Mouse (Mus musculus) T-helper 1 cell (primary cell): ENCODE data around the gene Lamtor5.

Experiments
- in situ Hi-C: fragments of 300-600 bp; cut with MboI, MseI; formaldehyde crosslinking; loops from one replicate; pipeline ENCODE4 v1.15.1; 2025; ENCODE audit warnings: high pct_unique_total_duplicates

Lamtor5 gene

GRCm38 (mm10) chr3:107278479-107279269 lies at the start of gene Lamtor5:
Lamtor5 (plus strand) TSS chr3:107278858.
- in situ Hi-C loops: no loop called here

GRCm38 (mm10) chr3:107229221-107229620 lies 49.4 kb upstream of the Lamtor5 start:
- in situ Hi-C loops: no loop called here

DNA sequence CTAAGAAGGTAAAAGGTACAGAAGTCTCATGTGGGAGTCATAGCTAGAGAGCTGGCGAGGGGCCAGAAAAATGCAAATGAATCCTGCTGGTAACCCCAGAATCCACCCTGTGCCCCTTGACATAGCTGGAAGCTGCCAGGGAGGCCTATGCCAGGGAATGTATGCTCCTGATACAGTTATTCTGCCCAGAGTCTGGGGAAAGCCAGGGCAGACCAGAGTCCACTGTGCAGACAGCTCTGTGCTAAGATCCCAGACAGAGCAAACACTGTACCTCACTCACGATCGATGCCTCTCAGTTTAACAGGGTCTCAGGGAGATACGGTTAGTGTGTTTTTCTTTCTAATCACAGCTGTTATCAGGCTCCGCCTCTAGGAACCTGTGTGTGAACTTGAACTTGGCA lies 48.8 kb upstream of the Lamtor5 start:
- in situ Hi-C loops: loop anchor here (5.0 kb wide), 1 partner anchor 42 kb away; no protein-coding TSS in a partner anchor

DNA sequence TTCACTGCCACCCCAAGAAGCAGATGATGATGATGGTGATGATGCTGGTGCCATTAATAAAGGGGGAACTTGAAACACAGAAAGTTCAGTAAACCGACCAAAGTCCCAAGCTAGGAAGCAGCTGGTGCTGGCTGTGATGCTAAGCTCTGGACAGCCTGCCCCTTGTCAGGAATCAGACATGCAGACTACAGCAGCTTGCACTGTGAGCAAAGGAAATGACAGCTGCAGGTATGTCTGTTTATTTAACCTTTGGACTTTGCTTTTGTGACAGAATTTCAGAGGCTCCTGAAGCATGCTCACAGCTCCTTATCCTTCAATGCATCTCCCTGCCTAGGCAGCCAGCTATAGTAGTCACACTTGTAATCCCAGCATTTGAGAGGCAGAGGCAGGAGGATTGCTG lies 48.1 kb upstream of the Lamtor5 start, which contains the start of gene A630076J17Rik:
Gene A630076J17Rik (plus strand): TSS at position 88 of the 400 bp plus-strand sequence.
- in situ Hi-C loops: loop anchor here (5.0 kb wide), 1 partner anchor 42 kb away; no protein-coding TSS in a partner anchor

DNA sequence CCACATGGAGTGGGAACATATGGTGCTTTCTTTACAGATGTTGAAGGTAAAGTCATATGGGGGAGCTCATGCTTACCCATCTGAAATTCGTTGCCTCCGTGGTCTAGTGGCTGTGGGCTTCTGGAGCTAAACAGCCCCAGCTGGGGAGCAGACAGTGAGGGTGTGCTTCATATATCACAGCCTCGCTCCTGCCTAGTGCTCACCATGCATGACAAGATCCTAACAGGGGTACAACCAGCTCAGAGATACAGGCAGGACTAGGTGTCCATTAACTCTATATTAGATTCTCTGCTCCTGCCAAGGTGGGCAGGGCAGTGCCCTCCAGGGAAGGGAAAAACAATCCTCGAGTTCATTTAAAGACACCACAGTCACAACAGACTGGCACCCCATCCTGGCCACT lies 47.5 kb upstream of the Lamtor5 start:
- in situ Hi-C loops: loop anchor here (5.0 kb wide), 1 partner anchor 41 kb away; no protein-coding TSS in a partner anchor

- in situ Hi-C loops: loop anchor here (5.0 kb wide), 1 partner anchor 39 kb away; no protein-coding TSS in a partner anchor
These were observed 45.3 kb upstream of the Lamtor5 start for GRCm38 (mm10) chr3:107233351-107233813.

- in situ Hi-C loops: loop anchor here (5.0 kb wide), 1 partner anchor 38 kb away; no protein-coding TSS in a partner anchor
These were observed 44.7 kb upstream of the Lamtor5 start for GRCm38 (mm10) chr3:107233945-107234344.

DNA sequence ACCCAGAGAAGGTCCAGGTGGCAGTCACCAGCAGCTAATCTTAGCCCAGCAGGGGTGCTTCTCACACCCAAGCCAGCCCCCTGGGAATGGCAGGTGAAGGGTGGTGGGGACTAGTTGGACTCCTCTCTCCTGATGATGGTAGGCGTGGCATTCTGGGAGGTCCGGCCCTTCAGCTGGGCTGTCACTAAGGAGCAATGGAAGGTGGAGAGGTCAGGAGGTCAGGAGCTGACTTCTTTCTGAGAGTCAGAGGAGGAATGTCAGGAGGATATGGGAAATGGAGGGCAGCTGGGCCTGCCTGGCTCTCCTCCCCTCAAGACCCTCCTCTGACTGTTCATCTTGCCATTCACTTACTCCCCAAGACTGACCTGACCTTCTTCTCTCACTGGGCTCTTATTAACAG lies 40.6 kb upstream of the Lamtor5 start:
- in situ Hi-C loops: no loop called here

GRCm38 (mm10) chr3:107238471-107238980 lies 40.1 kb upstream of the Lamtor5 start:
- in situ Hi-C loops: no loop called here

DNA sequence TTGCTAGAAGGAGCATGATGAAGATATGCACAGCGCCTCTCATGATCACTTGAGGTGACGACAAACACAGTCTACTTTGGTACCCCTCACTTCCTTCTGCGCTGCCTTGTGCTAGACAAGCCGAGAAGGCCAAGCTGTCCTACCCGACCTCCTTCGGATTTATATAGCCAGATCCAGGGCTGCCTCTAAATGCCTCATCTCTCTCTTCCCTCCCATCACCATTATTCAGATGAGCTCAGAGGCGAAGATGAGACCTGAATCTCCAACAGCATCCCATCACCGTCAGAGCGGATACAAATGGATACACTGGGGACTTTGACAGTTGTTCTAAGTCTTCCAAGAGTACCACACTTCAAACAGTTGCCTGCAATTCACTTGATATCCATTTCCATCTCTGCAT lies 39.1 kb upstream of the Lamtor5 start, which contains the start of gene Prok1:
Gene Prok1 (minus strand): TSS at position 101 of the 400 bp plus-strand sequence.
- in situ Hi-C loops: loop anchor here (5.0 kb wide), 1 partner anchor 223 kb away; no protein-coding TSS in a partner anchor

DNA sequence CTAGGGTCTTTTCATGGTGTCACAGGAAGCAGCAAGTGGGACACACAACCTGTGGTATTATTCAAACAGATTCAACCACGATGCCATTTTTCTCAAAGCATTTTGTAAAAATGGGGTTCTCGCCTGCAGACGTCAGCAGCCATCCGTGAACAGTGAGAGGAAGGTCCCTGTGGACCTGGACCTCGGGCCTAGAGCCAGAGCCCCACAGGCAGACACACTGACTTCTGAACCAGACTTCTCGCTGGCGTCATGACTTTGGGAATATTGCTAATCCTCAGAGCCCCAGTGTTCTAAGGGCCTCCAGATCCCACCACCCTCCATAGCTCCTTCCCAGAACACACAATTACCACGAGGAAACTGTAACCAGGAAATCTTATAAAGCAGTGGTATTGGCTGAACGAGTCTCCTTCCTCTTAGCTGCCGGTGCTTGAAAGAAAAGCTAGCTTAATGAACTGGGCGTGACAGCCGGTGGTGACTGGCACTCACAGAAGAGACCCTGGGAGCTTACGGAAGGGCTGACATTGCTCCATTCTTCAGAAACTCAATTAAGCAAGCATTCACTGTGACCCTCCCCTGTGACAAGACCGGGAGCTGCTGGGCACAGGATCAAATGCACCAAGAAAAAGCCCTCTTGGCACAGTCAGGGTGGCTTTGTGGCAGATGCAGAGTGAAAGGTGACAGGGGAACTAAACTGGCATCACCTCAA lies 37.1 kb upstream of the Lamtor5 start:
- in situ Hi-C loops: loop anchor here (5.0 kb wide), 1 partner anchor 221 kb away; no protein-coding TSS in a partner anchor

DNA sequence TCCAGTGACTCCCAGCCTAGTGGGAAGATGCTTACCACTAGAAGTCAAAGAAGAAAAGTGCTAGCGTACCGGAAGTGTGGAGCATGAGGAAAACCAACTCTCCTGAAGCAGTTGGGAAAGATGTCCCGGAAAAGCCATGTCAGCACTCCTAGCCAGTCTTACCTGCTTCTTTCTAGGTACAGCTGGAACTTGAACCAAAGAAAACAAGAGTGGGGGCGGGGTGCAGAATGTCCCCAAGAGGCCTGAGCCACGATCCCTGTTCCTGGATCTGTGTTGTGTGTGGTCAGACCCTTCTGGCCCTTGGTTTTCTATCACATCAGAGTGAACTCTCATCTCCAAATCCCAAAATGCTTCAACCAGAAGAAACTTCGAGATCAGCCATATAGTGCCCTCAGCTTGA lies 31.8 kb upstream of the Lamtor5 start:
- in situ Hi-C loops: no loop called here

DNA sequence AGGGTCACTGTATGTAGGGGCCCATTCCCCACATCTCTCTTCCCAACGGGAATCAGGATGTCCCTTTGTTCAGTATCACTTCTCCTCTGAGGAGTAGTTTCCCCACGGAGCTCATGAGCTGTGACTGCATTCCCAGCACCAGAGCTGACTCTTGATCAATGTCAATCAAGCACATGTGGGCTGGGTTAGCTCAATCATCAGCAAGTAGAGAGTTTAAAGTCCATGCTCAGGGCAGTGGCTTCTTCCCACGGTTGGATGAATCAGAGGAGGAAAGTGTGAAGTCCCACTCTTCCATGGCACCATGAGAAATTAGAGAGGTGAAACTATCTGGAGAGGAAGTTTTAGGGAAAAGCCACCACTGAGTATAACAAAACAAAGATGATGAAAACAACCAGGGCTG lies 29.6 kb upstream of the Lamtor5 start:
- in situ Hi-C loops: no loop called here

- in situ Hi-C loops: no loop called here
These were observed 28.3 kb upstream of the Lamtor5 start for GRCm38 (mm10) chr3:107250320-107250719.

DNA sequence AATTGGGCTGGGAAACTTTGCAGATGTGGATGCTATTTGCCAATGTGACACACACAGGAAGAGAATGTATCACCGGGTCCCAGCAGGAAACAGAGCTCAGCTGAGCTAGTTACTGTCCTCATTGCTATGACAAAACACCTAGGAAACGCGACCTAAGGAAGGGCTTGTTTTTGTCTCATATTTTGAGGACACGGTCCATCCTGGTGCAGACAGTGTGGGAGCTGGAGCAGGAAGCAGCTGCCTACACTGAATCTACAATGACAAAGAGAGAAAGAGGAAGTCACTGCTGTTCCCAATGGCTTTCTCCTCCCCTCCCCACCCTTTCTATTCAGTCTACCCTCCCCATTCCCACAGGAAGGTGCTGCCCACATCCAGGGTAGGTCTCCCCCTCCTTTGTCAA lies 26.6 kb upstream of the Lamtor5 start:
- in situ Hi-C loops: no loop called here

GRCm38 (mm10) chr3:107253925-107254324 lies 24.7 kb upstream of the Lamtor5 start:
- in situ Hi-C loops: no loop called here

DNA sequence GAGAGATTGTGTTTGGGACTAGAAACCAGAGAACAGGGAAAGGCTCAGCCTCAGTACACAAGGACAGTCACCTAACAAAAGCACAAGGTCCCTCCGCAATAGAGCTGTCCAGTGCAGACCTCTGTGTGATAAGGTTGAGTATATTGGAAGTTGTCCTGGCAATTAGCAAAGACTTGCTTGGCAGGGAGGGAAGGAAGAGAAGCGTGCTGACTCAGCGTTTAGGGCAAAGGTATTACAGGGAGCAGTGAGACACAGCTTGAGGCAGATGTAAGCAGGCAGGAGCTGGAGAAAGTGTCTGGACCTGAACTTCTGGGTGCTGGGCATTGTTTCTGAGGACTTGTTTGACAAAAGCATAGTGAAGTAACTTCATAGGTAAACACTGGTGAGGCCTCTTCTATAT lies 22.7 kb upstream of the Lamtor5 start:
- in situ Hi-C loops: no loop called here

GRCm38 (mm10) chr3:107256724-107257123 lies 21.9 kb upstream of the Lamtor5 start:
- in situ Hi-C loops: no loop called here

DNA sequence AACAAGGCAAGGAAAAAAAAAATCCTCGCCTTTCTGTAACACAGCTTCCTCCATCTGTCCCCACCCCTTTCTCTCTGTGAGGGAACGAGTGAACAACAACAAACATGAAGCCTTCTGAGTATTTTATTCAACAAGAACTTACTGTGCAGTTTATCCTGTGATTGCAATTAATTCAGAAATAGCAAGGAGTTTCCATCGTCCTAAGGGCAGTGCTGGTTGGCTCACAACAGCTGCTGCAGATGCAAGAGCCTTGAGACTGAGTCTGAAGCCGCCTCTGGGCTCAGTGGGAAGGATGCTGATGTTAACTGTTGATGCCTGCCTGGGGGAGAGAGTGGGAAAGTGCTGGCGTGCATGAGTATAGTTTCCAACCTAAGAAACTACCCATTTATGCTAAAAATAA lies 20.7 kb upstream of the Lamtor5 start:
- in situ Hi-C loops: no loop called here

DNA sequence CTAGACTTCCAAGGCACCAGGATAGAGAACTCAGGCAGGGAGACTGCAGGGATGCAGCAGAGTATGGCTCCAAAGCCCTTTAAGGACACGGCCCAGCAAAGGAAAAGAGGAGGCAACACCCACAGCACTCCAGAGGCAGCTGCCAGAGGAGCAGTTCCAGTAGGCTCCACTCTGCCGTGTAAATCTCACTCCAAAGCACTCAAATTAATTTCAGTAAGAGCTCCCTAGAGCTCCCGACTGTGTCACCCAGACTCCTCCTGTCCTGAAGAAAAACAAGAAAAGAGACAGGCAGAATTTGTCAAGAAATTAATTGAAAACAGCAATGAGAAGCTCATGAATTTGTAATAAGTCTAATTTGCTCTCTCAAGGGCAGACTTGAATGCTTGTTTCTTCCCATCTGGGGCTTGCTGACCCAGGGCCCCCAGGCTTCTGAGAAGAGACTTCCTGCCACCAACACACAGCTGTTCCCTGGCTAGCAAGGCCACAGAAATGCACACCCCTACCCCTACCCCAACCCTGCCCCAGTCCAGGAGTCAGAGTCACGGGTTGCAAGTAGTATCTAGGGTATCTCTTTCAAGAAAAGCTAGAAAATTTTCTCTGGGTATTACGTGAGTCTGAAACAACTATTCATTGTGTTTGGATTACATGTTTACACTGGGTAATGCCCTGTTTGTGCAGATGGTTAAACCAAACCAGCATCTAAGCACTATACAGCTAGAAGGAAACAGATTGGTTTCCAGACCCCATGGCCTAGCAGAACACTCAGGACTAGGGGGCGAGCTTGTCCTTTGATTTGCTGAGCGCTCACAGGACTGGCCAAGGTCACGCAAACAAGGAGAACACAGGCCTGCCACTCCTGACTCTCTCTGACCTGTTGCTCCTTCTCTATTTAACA lies 17.5 kb upstream of the Lamtor5 start:
- in situ Hi-C loops: no loop called here

DNA sequence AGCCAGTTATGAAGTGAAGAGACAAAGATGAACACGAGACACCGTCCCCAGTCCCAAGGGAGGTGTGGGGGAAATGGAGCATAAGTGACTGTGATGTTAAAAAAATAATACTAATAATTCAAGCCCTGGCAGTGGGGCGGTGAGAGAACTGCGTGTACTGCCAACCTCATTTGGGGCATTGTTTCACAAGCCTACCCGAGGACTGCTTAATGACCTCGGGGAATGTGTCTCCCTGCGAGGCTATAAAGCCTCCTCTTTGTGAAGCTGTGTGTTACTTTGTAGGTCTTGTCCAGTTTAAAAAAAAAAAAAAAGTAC lies 16.9 kb upstream of the Lamtor5 start:
- in situ Hi-C loops: no loop called here
